Mouse (Mus musculus) large intestine, adult 2 months (tissue): ENCODE data around the gene Grik5. TPM values are rescaled to one million over a fixed set of nuclear protein-coding genes. Genes with fewer than 3 reads are reported as not detected.

Experiments
- DNase-seq: peaks from one replicate; pipeline ENCODE4 v3.0.0-alpha.2; 2012; ENCODE audit warnings: low read depth, low spot score
- WGBS: fragments of 180-500 bp; shearing (Covaris S2); methylation state at CpG from one replicate; pipeline ENCODE4 v1.1.7; 2018; 5-methylcytosine and 5-hydroxymethylcytosine counted together
- polyA plus RNA-seq: library from polyadenylated mRNA; depleted of rRNA; stranded (reverse); fragments of >200 nt; gene quantifications from 2 replicates; pipeline ENCODE4 v1.2.3, GENCODE M21; 2012; rRNA removed

The Grik5 gene
- 6.4 and 8.7 TPM in 2 replicates for polyA plus RNA-seq

- DNase-seq: no peak
- 4% methylated on average over 27 of the region's 28 CpGs for WGBS
Observed at GRCm38 (mm10) chr7:25071979-25072715, at the start of gene Grik5, which contains the start of gene Zfp574. Grik5 (minus strand) TSS chr7:25072346. Zfp574 (plus strand) TSS chr7:25072567.

GRCm38 (mm10) chr7:25121240-25121786 is 49.2 kb upstream of the Grik5 start:
- DNase-seq: no peak
- 46% methylated on average over 13 of the region's 13 CpGs for WGBS

GRCm38 (mm10) chr7:25120061-25120834 is 48.1 kb upstream of the Grik5 start:
- no peak for DNase-seq
- WGBS: 59% methylated on average over 24 of the region's 25 CpGs

- DNase-seq: no peak
- 81% methylated on average over 16 of the region's 16 CpGs for WGBS
Observed at GRCm38 (mm10) chr7:25112956-25113603, 40.9 kb upstream of the Grik5 start.

- DNase-seq: no peak
- 77% methylated on average over 17 of the region's 17 CpGs for WGBS
Observed at GRCm38 (mm10) chr7:25112178-25112955, 40.2 kb upstream of the Grik5 start.

- 84% methylated on average over 9 of the region's 9 CpGs for WGBS
- DNase-seq: no peak
Observed at GRCm38 (mm10) chr7:25110336-25110735, 38.2 kb upstream of the Grik5 start.

GRCm38 (mm10) chr7:25109355-25109754 is 37.2 kb upstream of the Grik5 start:
- WGBS: 58% methylated on average over 12 of the region's 12 CpGs
- DNase-seq: no peak

- 44% methylated on average over 17 of the region's 17 CpGs for WGBS
- DNase-seq: no peak
Observed at GRCm38 (mm10) chr7:25106790-25107502, 34.8 kb upstream of the Grik5 start.

GRCm38 (mm10) chr7:25105411-25106160 is 33.4 kb upstream of the Grik5 start:
- 20% methylated on average over 17 of the region's 17 CpGs for WGBS

GRCm38 (mm10) chr7:25099581-25099980 is 27.4 kb upstream of the Grik5 start:
- DNase-seq: no peak
- WGBS: 42% methylated on average over 4 of the region's 4 CpGs

More at GRCm38 (mm10) chr7:25105411-25106160, 33.4 kb upstream of the Grik5 start:
- peak; percentile 33 for DNase-seq

- WGBS: 76% methylated on average over 3 of the region's 3 CpGs
- DNase-seq: no peak
Observed at GRCm38 (mm10) chr7:25098169-25098568, 26.0 kb upstream of the Grik5 start.

GRCm38 (mm10) chr7:25089875-25090274 is 17.7 kb upstream of the Grik5 start:
- DNase-seq: no peak
- 36% methylated on average over 10 of the region's 10 CpGs for WGBS

- no peak for DNase-seq
- 24% methylated on average over 11 of the region's 11 CpGs for WGBS
Observed at GRCm38 (mm10) chr7:25088968-25089367, 16.8 kb upstream of the Grik5 start.

- no peak for DNase-seq
- WGBS: 37% methylated on average over 10 of the region's 10 CpGs
Observed at GRCm38 (mm10) chr7:25088531-25088930, 16.4 kb upstream of the Grik5 start.

GRCm38 (mm10) chr7:25087972-25088371 is 15.8 kb upstream of the Grik5 start:
- WGBS: 66% methylated on average over 5 of the region's 5 CpGs
- DNase-seq: no peak

GRCm38 (mm10) chr7:25087256-25087912 is 15.2 kb upstream of the Grik5 start:
- no peak for DNase-seq
- 69% methylated on average over 10 of the region's 10 CpGs for WGBS

GRCm38 (mm10) chr7:25086656-25087055 is 14.5 kb upstream of the Grik5 start:
- WGBS: 55% methylated on average over 3 of the region's 3 CpGs
- DNase-seq: no peak
